Mouse (Mus musculus): ENCODE data around the gene Mapk3. TPM values are rescaled to one million over a fixed set of nuclear protein-coding genes. Genes with fewer than 3 reads are reported as not detected.
A peak's percentile ranks its signal among the peaks of the same experiment; 100 is the strongest.

Mapk3 gene
- polyA plus RNA-seq, 1 experiment: 132 TPM

GRCm38 (mm10) chr7:126798127-126799049 is 39.0 kb downstream of the Mapk3 start:
- TF ChIP-seq CTCF (IDR thresholded peaks at IDR 0.05; ENCODE audit: borderline replicate concordance, insufficient read depth, low read length): no peak
- TF ChIP-seq POLR2A (IDR thresholded peaks at IDR 0.05; ENCODE audit: low read depth, low read length): peak; percentile 31; the same call in 1 of the 2 replicates
- peak overlapping the region; percentile 88 for H3K27ac ChIP-seq (ENCODE audit: insufficient read depth, low read length)
- H3K4me3 ChIP-seq (ENCODE audit: insufficient read depth, low read length): peak overlapping the region; percentile 71
- peaks cover 2% of the 10 kb centered on the region for H3K4me1 ChIP-seq (ENCODE audit: control insufficient read depth, insufficient read depth, low read length)

GRCm38 (mm10) chr7:126799050-126799467 is 39.7 kb downstream of the Mapk3 start:
- TF ChIP-seq CTCF (IDR thresholded peaks at IDR 0.05; ENCODE audit: borderline replicate concordance, insufficient read depth, low read length) (no peak), POLR2A (IDR thresholded peaks at IDR 0.05; ENCODE audit: low read depth, low read length) (peak; percentile 100)
- no peaks in the 10 kb centered on the region; the same call in 1 of the 2 replicates for H3K4me1 ChIP-seq (ENCODE audit: control insufficient read depth, insufficient read depth, low read length)
- peak overlapping the region; percentile 88 for H3K27ac ChIP-seq (ENCODE audit: insufficient read depth, low read length)
- H3K4me3 ChIP-seq (ENCODE audit: insufficient read depth, low read length): peak overlapping the region; percentile 71

GRCm38 (mm10) chr7:126799468-126800268 is 40.3 kb downstream of the Mapk3 start:
- TF ChIP-seq POLR2A (IDR thresholded peaks at IDR 0.05; ENCODE audit: low read depth, low read length): peak; percentile 94
- peak; percentile 1; the same call in 1 of the 2 replicates for TF ChIP-seq CTCF (IDR thresholded peaks at IDR 0.05; ENCODE audit: borderline replicate concordance, insufficient read depth, low read length)
- peak overlapping the region; percentile 91 for H3K27ac ChIP-seq (ENCODE audit: insufficient read depth, low read length)
- no peaks in the 10 kb centered on the region; the same call in 1 of the 2 replicates for H3K4me1 ChIP-seq (ENCODE audit: control insufficient read depth, insufficient read depth, low read length)
- H3K4me3 ChIP-seq (ENCODE audit: insufficient read depth, low read length): peak overlapping the region; percentile 24

GRCm38 (mm10) chr7:126800269-126801056 is 41.1 kb downstream of the Mapk3 start:
- H3K4me1 ChIP-seq (ENCODE audit: control insufficient read depth, insufficient read depth, low read length): no peaks in the 10 kb centered on the region
- peak overlapping the region; percentile 24 for H3K4me3 ChIP-seq (ENCODE audit: insufficient read depth, low read length)
- no peak for TF ChIP-seq POLR2A (IDR thresholded peaks at IDR 0.05; ENCODE audit: low read depth, low read length)
- TF ChIP-seq CTCF (IDR thresholded peaks at IDR 0.05; ENCODE audit: borderline replicate concordance, insufficient read depth, low read length): no peak
- peak overlapping the region; percentile 91 for H3K27ac ChIP-seq (ENCODE audit: insufficient read depth, low read length)

- Histone ChIP-seq H3K27ac (ENCODE audit: insufficient read depth, low read length) (no peak overlapping the region), H3K4me3 (ENCODE audit: insufficient read depth, low read length) (no peak overlapping the region), H3K4me1 (ENCODE audit: control insufficient read depth, insufficient read depth, low read length) (no peaks in the 10 kb centered on the region)
- TF ChIP-seq CTCF (IDR thresholded peaks at IDR 0.05; ENCODE audit: borderline replicate concordance, insufficient read depth, low read length): no peak
- TF ChIP-seq POLR2A (IDR thresholded peaks at IDR 0.05; ENCODE audit: low read depth, low read length): no peak
Observed at GRCm38 (mm10) chr7:126801057-126801422, 41.6 kb downstream of the Mapk3 start.

GRCm38 (mm10) chr7:126802134-126802889 is 42.9 kb downstream of the Mapk3 start:
- TF ChIP-seq CTCF (IDR thresholded peaks at IDR 0.05; ENCODE audit: borderline replicate concordance, insufficient read depth, low read length) (no peak), POLR2A (IDR thresholded peaks at IDR 0.05; ENCODE audit: low read depth, low read length) (no peak)
- Histone ChIP-seq H3K27ac (ENCODE audit: insufficient read depth, low read length) (no peak overlapping the region), H3K4me1 (ENCODE audit: control insufficient read depth, insufficient read depth, low read length) (no peaks in the 10 kb centered on the region), H3K4me3 (ENCODE audit: insufficient read depth, low read length) (no peak overlapping the region)

- TF ChIP-seq CTCF (IDR thresholded peaks at IDR 0.05; ENCODE audit: borderline replicate concordance, insufficient read depth, low read length): no peak
- no peak for TF ChIP-seq POLR2A (IDR thresholded peaks at IDR 0.05; ENCODE audit: low read depth, low read length)
- Histone ChIP-seq H3K4me1 (ENCODE audit: control insufficient read depth, insufficient read depth, low read length) (no peaks in the 10 kb centered on the region), H3K4me3 (ENCODE audit: insufficient read depth, low read length) (no peak overlapping the region), H3K27ac (ENCODE audit: insufficient read depth, low read length) (no peak overlapping the region)
Observed at GRCm38 (mm10) chr7:126803181-126803580, 43.8 kb downstream of the Mapk3 start.

GRCm38 (mm10) chr7:126803751-126804150 is 44.4 kb downstream of the Mapk3 start:
- TF ChIP-seq POLR2A (IDR thresholded peaks at IDR 0.05; ENCODE audit: low read depth, low read length): no peak
- Histone ChIP-seq H3K4me3 (ENCODE audit: insufficient read depth, low read length) (no peak overlapping the region), H3K27ac (ENCODE audit: insufficient read depth, low read length) (no peak overlapping the region), H3K4me1 (ENCODE audit: control insufficient read depth, insufficient read depth, low read length) (no peaks in the 10 kb centered on the region)

All from embryonic fibroblast, embryonic 13.5 days (primary cell).